Mouse (Mus musculus): Measurements from ENCODE around the gene Cox4i2.

The Cox4i2 gene

DNA sequence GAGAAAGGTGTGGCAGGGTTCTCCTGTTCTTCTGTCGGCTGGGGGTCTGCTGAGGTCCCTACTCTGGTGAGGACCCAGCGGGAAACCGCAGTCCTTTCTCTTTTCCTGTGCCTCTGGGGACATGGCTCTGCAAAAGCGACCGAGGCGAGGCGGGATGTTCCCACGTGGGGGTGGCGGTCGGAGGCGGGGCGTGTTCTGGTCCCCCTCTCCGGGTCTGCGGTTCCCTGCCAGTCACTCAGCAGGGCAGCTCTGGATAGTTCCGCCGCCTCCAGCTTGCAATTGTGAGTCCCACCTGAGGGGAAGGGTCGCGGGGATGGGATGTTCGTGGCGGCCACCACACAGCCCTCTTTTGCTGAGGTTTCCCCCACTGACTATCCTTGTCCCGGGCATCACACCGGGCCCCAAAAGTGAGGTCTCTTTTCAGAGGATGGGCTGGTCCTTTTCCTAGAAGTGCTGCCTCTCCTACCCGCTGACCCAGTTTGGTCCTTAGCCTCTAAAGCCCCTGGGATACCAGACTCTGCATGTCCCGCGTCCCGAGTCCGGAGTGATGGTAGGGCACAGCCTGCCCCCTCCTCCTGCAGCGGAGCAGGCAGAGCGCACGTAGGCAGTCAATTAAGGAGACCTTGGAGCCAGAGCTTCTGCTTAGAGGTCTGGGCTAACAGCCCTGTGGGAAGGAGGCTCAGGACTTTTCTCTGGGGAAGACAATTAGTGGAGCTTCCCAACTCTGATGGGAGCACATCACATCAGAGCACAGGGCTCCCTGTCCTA lies at the start of gene Cox4i2:
Cox4i2 (plus strand) TSS at position 230 of the 768 bp plus-strand sequence.
- no peak for DNase-seq

DNA sequence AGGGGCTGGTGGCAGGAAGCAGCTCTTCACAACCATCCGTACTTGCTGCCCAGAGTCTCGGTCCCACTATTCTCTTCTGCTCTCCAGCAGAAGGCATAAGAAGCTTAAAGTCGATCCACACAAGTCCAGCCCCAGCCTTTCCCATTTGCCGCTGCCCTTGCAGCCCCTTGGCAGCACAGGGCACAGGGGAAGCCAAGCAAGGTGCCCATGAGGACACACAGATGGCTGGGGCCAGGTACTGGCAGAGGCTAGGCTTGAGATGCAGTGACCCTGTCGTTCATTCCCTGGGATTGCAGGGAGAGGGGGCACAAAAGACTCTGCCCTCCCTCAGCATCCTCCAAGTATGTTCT lies 49.7 kb upstream of the Cox4i2 start:
- no peak for DNase-seq

DNA sequence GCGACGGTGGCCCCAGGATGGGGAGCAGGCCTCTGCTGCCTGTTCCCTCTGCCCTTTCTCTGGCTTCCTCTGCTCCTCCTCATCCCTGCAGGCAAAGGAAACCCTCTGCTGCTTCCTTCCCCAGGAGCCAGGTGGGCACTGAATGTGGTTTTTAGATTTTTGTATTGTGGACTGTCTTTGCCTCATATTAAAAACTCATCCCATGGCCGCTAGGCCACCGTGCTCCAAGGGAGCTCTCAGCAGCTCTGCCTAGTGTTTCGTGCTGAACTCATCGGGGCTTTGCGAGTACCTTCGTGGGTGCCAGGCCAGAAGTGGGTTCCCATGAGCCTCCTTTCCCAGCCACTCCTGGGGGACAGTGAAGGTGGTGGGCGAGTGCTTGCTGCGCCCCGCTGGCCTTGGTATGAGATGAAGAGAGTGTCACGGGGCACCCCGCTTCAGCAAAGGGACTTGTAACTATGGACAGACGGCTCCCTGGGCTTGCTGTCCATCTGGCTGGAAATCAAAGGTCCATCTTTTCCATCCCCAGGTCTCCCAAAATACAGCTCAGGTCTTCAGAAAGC lies 49.1 kb upstream of the Cox4i2 start:
- no peak for DNase-seq

DNA sequence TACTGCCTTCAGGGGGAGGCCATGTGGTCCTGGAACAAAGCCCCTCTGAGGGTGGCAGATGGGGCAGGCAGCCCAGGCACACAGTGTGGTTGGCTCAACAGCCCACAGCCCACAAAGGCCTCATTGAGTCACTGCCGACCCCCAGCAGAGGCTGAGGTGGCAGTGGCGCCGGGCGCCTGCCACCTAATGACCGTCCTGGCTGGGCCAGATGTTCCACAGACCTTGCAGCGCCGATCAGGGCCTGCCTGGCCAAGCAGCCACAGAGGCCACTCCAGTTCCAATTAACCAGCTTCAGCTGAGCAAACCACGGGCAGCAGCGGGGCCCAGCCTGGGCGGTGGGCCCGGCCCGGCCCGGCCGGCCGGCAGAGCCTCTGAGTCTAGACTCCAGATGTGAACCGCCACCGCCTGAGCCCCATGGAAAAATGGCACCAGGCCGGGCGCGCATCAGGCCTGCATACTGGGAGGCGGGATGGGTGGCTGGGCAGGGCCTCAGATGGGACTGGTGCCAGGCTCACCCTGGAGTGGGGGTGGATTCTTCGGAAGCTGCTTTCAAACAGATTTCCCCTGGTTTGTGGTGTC lies 47.9 kb upstream of the Cox4i2 start:
- peak; percentile 73 for DNase-seq

DNA sequence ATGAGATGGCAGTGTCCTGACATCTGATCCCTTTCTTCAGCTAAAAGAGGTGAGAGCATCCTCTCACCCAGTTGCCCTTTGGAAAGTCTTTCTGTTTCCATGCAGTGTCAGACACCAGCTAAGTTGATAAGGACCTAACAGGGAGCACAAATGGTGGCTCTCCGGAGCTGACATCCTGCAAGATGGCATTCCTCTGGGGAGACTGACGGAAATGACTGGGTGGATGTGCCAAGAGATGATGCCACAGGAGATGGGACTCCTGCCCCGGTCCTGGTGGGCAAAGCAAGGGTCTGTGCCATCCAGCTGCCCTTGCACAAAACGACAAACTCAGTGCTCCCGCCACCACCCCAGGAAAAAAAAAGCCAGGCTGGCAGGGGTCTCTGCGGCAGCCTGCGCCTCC lies 46.8 kb upstream of the Cox4i2 start:
- DNase-seq, result no peak

DNA sequence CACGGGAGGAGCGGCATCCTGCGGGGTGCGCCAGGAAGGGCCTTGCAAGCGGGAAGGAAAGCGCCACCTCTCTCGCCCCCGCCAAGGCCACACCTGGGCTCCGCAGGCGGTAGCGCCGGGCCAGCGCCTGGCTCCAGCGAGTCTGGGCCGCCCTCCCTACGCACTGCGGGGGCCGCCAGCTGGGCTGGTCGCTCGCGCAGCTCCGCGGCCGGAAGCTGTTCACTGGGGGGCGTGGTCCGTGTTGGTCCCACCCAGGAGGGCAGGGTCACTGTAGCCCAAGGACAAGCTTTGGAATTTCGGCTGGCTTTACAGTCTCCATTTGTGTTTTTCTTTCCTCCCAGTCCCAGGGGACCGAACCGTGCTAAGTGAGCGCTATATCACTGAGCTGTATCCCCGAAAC lies 46.3 kb upstream of the Cox4i2 start:
- DNase-seq, result peak; percentile 97

DNA sequence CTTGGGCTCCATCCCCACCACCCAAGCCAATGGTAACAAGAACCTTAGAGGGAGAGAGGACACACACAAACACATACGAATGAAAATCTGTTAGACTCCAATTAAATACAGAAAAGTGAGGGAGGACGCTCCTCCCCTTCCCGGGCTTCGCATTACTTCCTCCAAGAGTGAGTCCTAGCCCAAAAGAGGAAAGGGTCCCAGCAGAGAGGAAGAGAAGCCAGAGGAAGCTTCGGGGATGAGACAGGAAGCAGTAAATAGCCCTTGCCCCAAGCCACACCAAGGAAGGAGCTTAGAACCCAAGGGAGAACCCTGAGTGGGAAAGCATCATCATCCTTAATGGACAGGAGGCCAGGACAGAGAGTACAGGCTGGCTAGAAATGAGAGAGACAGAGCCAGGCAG lies 44.9 kb upstream of the Cox4i2 start:
- no peak for DNase-seq

DNA sequence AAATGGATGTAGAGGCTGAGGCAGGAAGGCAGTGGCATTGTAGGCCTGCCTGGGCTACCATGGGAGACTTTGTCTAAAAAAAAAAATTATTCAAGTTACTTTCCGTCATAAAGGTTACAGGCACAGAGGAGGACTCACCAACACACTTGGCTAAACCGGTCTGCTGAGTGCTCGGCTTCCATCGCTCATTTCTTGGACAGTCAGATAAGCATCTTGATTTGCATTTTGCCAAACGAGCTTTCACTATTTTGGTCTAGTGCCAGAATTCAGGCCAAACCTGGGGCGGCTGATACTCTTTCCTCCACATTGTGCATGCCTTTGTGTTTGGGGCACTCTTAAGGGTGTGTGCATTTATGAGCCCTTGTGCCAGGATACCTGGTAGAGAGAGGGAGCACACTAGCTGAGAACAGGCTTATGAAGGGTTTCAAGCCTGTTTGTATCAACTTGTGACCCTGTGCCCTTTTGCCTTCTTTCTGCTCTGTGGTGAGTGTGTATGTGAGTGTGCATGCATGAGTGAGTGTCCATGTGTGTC lies 37.7 kb upstream of the Cox4i2 start:
- peak; percentile 39 for DNase-seq

DNA sequence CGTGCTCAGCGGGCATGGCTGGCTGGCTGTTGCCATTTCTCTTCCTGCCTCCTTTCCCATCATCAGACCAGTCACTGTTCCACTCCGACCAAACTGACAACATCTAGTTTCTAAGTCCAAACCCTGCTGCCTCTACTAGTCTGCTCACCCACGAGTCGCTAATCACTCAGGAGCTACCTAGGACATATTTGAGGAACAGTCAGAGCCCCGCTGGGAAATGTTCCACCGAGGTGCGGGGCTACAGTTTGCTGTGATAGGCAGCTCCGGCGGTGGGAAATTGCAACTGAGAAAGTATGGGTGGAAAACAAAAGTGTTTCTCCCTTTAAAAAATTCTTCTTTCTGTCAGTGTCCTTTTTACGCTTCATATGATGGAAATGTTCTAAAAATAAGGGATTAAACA lies 36.3 kb upstream of the Cox4i2 start:
- DNase-seq, result no peak

DNA sequence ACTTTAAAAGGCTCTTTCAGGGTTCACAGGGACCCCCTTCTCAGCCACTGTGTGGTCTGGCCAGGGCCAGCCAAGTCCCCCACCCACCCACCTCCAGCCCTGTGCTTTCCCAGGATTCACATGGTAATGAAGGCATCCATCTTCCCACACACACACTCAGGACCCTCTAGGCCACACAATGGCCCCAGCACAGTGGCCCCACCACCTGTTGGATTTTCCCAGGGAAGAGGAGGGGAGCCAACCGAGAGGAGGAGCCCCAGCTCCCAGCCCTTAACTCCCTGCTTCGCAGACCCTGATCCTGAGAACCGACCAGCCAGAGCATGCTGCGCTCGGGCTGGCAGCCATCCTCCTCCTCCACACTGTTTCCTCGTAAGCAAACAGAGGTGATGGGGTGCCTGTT lies 35.9 kb upstream of the Cox4i2 start:
- no peak for DNase-seq

DNA sequence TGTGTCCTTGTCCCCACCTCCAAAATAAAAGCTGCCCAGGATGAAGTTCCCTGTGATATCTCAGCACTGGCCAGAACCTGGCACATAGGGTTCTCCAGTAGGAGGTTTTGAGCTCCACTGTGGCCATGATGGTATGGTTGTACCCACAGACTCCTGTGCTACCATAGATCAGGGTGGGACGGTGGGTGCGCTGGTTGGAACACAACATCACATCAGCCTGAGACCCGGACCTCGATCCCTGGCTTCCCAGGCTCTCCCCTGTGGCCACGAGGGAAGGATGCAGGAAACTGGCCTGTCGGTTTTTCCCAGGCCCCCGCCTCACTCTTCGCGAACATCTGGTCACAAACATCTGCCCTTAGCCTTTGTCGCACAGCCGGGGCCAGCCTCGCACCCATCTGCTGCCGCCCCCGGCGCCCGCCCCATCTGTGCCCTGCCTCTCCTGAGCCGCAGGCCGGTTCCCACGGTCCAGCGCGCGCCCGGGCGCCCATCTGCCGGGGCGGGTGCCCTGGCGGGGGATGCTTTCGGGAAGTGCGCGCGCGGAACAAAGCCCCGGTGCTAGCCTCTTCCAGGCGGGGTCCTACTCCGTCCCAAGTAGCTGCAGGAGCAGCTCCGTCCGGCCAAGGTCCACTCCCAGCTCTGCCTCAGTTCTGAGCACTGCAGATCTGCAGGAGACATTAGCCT lies 30.2 kb upstream of the Cox4i2 start:
- DNase-seq, result no peak

DNA sequence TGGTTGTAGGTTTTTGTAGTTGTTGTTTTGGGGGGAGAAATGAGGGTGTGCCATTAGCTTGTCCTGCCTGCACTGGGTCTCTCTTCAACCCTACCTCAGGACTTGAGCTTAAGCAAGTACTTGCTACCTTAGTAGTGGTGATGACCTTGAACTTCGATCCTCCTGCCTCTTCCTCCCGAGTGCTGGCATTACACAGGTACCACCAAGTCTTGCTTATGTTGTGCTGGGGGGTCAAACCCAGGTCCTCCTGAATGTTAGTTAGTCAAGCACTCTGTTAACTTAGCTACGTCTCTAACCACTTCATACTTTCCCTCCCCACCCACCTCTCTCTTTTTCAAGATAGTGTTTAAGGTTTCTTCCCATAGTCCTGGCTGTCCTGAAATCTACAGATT lies 29.6 kb upstream of the Cox4i2 start:
- no peak for DNase-seq

DNA sequence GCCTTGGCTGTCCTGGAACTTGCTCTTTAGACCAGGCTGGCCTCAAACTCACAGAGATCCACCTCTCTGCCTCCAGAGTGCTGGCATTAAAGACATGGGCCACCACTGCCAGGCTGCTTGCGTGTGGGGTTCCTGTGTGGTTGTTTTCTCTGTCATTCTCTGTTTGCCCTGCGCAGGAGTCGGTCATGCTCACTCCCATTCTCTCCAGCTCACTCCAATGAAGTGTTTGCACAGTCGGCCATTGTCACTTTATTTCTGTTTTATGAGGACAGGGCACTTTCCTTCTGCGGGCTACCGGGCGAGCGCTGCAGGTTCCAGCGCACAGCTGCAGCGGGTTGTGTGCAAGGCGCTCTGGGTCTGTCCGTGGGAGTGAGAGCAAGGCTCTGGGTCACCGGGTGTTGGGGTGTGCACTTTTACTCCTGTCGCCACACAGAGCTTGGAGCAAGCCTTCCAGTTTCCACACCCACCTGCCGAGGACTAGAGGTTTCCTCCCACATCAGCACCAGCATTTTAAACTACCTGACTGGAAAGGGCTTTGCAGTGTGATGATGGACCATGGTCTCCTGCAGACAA lies 28.7 kb upstream of the Cox4i2 start:
- DNase-seq, result no peak

DNA sequence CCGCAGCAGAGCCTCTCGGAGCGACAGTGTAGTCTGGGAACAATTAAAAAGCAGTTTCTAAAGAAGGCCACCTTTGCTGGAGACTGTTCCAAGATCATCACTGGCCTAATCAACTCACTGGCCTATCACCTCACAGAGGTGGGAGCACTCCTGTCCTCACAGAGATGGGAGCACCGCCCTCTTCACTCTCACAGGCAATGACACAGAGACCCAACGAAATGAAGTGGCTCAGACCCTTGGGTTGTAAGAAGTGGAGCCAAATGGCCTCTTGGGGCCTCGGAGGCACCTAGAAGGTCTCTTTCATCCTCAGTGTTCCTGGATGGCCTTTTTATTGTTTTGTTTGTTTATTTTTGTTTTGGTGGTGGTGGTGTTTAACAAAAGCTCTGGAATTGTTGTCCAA lies 27.8 kb upstream of the Cox4i2 start:
- DNase-seq, result no peak

DNA sequence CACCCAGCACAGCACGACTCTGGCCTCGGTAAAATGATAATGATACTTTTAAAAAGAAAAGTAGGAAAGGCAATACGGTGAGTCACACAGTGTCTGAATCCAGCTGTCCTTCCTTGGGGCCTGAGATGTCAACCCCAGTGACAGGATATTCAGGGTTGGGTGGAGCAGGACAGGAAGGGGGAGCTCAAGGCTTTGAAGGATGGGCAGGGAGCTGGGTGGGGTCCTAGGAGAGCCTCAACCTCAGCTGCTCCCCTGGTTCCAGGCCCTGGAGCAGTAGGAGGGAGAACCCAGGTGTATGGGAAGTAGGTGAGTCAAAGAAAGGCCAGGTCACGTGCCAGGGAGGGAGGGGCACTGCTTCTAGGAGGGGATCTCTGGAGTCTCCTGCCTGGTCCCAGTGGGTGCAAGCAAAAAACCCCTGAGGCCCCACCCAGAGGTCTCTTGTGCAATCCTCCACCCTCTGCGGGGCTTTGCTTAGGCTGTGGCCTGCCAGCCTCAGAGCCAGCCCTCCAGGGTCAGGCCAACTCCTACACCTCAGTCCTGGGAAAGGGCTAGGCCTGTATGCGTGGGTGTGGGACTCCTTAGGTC lies 27.1 kb upstream of the Cox4i2 start:
- DNase-seq, result no peak

DNA sequence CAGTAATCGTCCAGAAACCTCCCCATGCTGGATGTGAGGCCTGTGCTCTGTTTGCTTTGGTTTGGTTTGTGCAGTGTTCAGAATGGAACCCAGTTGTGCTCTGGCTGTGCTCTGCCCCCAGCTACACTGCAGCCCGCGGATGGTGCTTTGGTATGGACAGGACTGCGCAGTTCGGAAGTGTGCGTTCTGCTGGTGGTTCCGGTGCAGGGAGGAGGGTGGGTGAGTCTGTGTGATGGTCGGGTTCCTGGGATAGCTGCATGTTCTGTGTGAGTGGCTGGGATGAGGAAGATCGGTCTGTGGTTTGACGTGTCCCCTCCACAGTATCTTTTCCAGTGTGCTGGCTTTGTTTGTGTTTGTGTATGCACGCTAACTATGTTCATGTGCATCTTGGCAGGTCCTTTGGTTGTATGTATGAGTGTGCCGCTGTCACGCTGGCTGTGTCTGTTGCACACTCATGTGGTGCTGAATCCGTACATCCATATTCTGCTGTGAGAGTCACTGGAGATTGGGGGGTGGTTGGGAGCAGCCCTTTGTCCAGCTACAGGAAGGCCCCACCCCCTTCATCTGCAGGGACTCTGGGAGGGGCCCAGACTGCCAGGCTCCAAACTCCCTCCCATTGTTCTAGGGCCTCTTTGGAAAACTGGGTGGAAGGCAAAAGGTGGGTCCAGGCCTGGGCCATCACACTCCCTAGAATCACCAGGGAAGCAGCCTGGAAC lies 26.0 kb upstream of the Cox4i2 start:
- peak; percentile 77 for DNase-seq

DNA sequence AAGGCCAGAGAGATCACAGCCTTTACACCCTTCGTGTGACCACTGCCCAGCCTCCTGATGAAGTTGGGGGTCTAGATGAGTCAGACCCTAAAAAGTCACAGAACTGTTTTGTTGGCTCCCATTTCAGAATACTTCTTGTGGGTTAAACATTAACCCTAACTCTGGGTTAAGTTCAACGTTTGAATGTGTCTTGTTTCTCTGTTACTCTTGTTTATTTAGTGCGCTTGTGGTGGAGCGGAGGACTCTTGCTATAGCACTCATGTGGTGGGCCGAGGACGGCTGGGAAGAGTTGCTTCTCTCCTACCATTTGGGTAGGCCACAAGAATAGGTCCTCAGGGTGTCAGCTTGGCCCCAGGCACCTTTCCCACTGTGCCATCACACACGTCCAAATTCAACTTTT lies 25.4 kb upstream of the Cox4i2 start:
- peak; percentile 53 for DNase-seq

DNA sequence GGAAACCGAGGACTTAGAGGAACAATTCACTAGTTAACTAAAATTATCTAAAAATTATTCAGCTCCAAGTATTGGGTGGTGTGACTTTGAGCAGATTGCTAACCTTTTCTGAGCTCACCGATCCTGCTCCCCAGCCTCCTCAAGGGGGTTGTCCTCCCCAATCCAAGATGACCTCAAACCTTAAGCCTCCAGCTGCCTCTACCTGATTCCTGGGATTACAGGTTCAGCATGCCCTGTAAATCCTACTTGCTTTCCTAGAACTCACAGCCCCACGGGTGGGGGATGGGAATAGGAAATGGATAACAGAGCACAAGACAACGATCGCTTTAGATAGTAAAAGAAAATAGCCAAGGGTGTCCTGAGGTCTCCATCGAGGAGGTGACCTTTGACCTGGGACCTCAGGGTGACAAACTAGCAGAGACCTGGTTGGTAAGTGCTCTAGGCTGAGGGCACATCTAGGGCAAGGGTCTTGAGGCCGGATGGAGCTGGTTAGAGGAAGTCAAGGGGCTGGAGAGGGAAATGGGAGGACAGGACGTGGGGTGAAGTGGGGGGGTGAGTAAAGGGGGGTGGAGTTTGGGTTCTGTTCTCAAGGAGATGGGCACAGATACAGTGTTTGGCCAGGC lies 24.8 kb upstream of the Cox4i2 start:
- peak; percentile 89 for DNase-seq

DNA sequence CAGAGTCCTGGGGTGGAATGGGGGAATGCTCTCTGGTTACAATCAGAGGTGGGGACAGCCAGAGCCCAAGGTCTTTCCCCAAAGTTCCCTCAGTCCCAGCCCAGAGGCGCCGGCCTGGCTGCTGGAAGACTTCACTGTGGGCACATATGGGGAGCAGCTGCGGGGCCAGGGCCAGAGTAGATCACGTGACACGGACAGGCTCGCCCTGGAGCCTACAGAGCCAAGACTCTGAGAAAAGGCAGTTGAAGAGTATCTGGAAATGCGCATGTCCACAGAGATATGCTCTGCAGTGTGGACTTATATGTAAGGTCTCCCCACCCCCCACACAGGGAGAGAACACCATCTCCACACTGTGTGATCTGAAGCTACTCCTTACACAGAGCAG lies 24.3 kb upstream of the Cox4i2 start:
- peak; percentile 64 for DNase-seq

DNA sequence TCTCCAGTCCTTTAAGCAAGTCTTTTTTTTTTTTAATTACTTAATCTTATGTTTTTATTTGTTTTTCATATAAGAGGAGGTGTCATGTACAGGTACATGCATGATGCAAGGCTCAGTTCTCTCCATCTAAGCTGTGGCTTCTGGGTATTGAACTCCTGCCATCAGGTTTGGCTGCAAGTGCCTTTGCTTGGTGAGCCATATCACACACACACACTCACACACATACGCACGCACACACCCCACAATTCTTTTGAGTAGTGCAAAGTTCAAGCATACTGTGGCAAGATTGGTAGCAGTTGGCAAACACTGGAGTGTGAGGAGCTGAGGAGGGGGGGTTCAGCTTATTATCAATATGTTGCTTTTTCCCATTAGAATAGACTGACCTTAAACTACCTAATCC lies 20.8 kb upstream of the Cox4i2 start:
- DNase-seq, result peak; percentile 47

DNA sequence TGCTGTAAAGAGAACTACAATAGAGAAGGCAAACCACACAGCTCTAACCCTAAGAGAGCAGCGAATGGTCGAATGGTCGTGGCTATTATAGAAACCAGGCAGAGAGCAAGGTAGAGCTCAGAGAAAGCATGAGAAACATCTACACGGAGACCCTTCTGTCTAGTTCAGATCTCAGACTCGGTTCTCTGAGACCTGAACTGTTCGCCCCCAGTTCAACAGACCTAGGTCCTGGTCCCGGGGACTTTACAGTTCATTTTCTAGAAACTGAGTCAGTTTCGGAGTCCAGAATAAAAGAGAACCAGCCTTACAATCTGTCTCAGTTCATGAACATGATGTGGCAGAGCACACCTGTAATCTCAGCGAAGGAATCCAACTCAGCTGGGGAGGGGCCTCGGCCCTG lies 19.5 kb upstream of the Cox4i2 start:
- DNase-seq, result no peak

DNA sequence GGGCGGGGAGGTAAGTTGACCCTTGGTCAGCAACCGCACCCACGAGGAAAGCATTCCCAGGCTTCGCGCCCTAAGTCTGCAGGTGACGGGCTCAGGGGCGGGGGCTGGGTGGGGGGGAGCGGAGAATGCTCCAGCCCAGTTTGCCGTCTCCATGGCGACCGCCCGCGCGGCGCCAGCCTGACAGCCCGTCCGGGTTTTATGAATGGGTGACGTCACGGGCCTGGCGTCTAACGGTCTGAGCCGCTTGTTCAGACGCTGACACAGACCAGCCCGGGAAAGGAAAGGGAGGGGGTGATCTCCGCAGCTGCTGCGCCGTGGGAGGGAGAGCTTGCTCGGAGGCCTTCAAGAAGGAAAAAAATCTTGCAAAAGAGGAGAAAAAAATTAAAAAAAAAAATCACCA lies 19.0 kb upstream of the Cox4i2 start:
- peak; percentile 97 for DNase-seq

All from kidney, adult 9 months (tissue).